Mouse (Mus musculus) ES-E14 (cell line): ENCODE data around the gene Rras.

Experiments
- HCFC1 ChIP-seq: IDR thresholded peaks from 2 replicates; pipeline ENCODE4 v1.6.1; 2012; ENCODE audit warnings: low read length, inconsistent platforms, borderline replicate concordance; ENCODE audit not compliant: insufficient read depth
- MAFK ChIP-seq: IDR thresholded peaks from 2 replicates; pipeline ENCODE4 v1.6.1; 2014; ENCODE audit warnings: mild to moderate bottlenecking, low read depth, low read length, inconsistent platforms; ENCODE audit not compliant: insufficient read depth
- ZNF384 ChIP-seq: IDR thresholded peaks from 2 replicates; pipeline ENCODE4 v1.6.1; 2012; ENCODE audit warnings: low read depth, low read length, inconsistent platforms

DNA sequence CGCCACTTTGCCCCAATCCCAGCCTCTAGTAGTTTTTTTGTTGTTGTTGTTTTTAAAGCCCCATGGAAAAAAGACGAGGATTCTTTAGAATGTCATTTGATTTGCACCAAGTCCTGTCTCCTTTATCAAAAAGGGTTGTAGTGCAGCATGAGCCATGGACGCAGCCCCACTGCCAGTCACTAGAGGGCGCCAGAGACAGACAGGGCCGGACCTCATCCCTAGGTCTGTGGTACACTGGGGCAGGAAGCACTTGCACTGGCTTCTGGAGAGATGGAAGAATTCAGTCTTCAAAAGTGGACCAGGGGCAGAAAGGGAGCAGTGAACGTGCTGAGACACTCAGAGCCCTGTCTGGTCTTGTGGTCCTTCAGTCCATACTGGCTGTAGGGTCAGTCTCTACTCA lies 34.7 kb upstream of the Rras start:
- no peak for TF ChIP-seq MAFK
- no peak for TF ChIP-seq ZNF384
- no peak for TF ChIP-seq HCFC1
